Mouse (Mus musculus): ENCODE results near the gene Med18. TPM values are rescaled to one million over a fixed set of nuclear protein-coding genes. Genes with fewer than 3 reads are reported as not detected.

Med18 gene
- 1.7 TPM for polyA plus RNA-seq (2014; fragmentation: Illumina TruSeq; extraction: RNeasy Lipid Tissue Mini Kit (QIAGEN cat#74804); ENCODE audit: low read depth, low replicate concordance)

GRCm38 (mm10) chr4:132463430-132464254 is at the start of gene Med18:
Gene Med18, minus strand, starts transcription at chr4:132463921.

GRCm38 (mm10) chr4:132510352-132510798 is 46.7 kb upstream of the Med18 start, which contains the start of gene Sesn2:
Gene Sesn2, minus strand, starts transcription at chr4:132510501.

GRCm38 (mm10) chr4:132421923-132422782 is 41.6 kb downstream of the Med18 start, which contains the start of gene Phactr4:
Gene Phactr4, minus strand, starts transcription at chr4:132422489.

Other genes starting within 250 kb of the Med18 start
- 4.5 TPM for gene Gmeb1, start 202.3 kb downstream of the Med18 start, polyA plus RNA-seq (2014; fragmentation: Illumina TruSeq; extraction: RNeasy Lipid Tissue Mini Kit (QIAGEN cat#74804); ENCODE audit: low read depth, low replicate concordance)
- gene Taf12, start 189.5 kb downstream of the Med18 start, polyA plus RNA-seq (2014; fragmentation: Illumina TruSeq; extraction: RNeasy Lipid Tissue Mini Kit (QIAGEN cat#74804); ENCODE audit: low read depth, low replicate concordance), result 40.5 TPM
- gene Rab42, start 160.5 kb downstream of the Med18 start, polyA plus RNA-seq (2014; fragmentation: Illumina TruSeq; extraction: RNeasy Lipid Tissue Mini Kit (QIAGEN cat#74804); ENCODE audit: low read depth, low replicate concordance), result not detected
- gene Trnau1ap, start 134.4 kb downstream of the Med18 start, polyA plus RNA-seq (2014; fragmentation: Illumina TruSeq; extraction: RNeasy Lipid Tissue Mini Kit (QIAGEN cat#74804); ENCODE audit: low read depth, low replicate concordance), result 3.5 TPM
- gene Rcc1, start 110.3 kb downstream of the Med18 start, polyA plus RNA-seq (2014; fragmentation: Illumina TruSeq; extraction: RNeasy Lipid Tissue Mini Kit (QIAGEN cat#74804); ENCODE audit: low read depth, low replicate concordance), result 102 TPM
- 12.0 TPM for gene Phactr4, start 41.4 kb downstream of the Med18 start, polyA plus RNA-seq (2014; fragmentation: Illumina TruSeq; extraction: RNeasy Lipid Tissue Mini Kit (QIAGEN cat#74804); ENCODE audit: low read depth, low replicate concordance)
- gene Sesn2, start 46.6 kb upstream of the Med18 start, polyA plus RNA-seq (2014; fragmentation: Illumina TruSeq; extraction: RNeasy Lipid Tissue Mini Kit (QIAGEN cat#74804); ENCODE audit: low read depth, low replicate concordance), result 2.8 TPM
- 403 TPM for gene Atpif1, start 69.7 kb upstream of the Med18 start, polyA plus RNA-seq (2014; fragmentation: Illumina TruSeq; extraction: RNeasy Lipid Tissue Mini Kit (QIAGEN cat#74804); ENCODE audit: low read depth, low replicate concordance)
- gene Dnajc8, start 71.6 kb upstream of the Med18 start, polyA plus RNA-seq (2014; fragmentation: Illumina TruSeq; extraction: RNeasy Lipid Tissue Mini Kit (QIAGEN cat#74804); ENCODE audit: low read depth, low replicate concordance), result 171 TPM
- gene Ptafr, start 100.1 kb upstream of the Med18 start, polyA plus RNA-seq (2014; fragmentation: Illumina TruSeq; extraction: RNeasy Lipid Tissue Mini Kit (QIAGEN cat#74804); ENCODE audit: low read depth, low replicate concordance), result 0.20 TPM
- gene Eya3, start 175.1 kb upstream of the Med18 start, polyA plus RNA-seq (2014; fragmentation: Illumina TruSeq; extraction: RNeasy Lipid Tissue Mini Kit (QIAGEN cat#74804); ENCODE audit: low read depth, low replicate concordance), result 72.4 TPM

Data from testis, adult 10 weeks (tissue).